Mouse (Mus musculus) bone marrow macrophage, adult 2 months (primary cell): ENCODE data around the gene Mark2. TPM values are rescaled to one million over a fixed set of nuclear protein-coding genes. Genes with fewer than 3 reads are reported as not detected.

Source experiments
- H3K27ac ChIP-seq: 2 replicates; pipeline ENCODE4 v1.5.1; 2012; ENCODE audit warnings: low read depth, low read length; ENCODE audit not compliant: insufficient read depth
- H3K4me1 ChIP-seq: 2 replicates; pipeline ENCODE4 v1.6.1; 2012; ENCODE audit warnings: low read length; ENCODE audit not compliant: control insufficient read depth, insufficient read depth
- H3K4me3 ChIP-seq: 2 replicates; pipeline ENCODE4 v1.5.1; 2012; ENCODE audit warnings: mild to moderate bottlenecking, low read length, moderate library complexity; ENCODE audit not compliant: insufficient read depth
- CTCF ChIP-seq: IDR thresholded peaks from 2 replicates; pipeline ENCODE4 v1.5.1; 2012; ENCODE audit warnings: low read depth, mild to moderate bottlenecking, low read length, moderate library complexity
- POLR2A ChIP-seq: IDR thresholded peaks from 2 replicates; pipeline ENCODE4 v1.6.1; 2012; ENCODE audit warnings: mild to moderate bottlenecking, low read depth, low read length, borderline replicate concordance
- polyA plus RNA-seq: library from polyadenylated mRNA; stranded (reverse); fragments of >200 nt; gene quantifications from 2 replicates; pipeline ENCODE4 v1.2.4, GENCODE M21; 2012; ENCODE audit not compliant: missing spikeins, insufficient read depth, insufficient read length

Mark2 gene
- polyA plus RNA-seq, 1 experiment, result 57.8 TPM

- Histone ChIP-seq H3K4me3 (no peak overlapping the region), H3K4me1 (no peaks in the 10 kb centered on the region), H3K27ac (no peak overlapping the region)
- TF ChIP-seq CTCF (no peak), POLR2A (no peak)
Measured at GRCm38 (mm10) chr19:7280557-7281330, 60.9 kb downstream of the Mark2 start.

GRCm38 (mm10) chr19:7279114-7279513 lies 62.5 kb downstream of the Mark2 start:
- Histone ChIP-seq H3K27ac (no peak overlapping the region), H3K4me1 (no peaks in the 10 kb centered on the region), H3K4me3 (no peak overlapping the region)
- TF ChIP-seq CTCF, result peak; percentile 53
- no peak for TF ChIP-seq POLR2A

GRCm38 (mm10) chr19:7278200-7278906 lies 63.3 kb downstream of the Mark2 start:
- Histone ChIP-seq H3K4me3 (no peak overlapping the region), H3K27ac (no peak overlapping the region), H3K4me1 (no peaks in the 10 kb centered on the region)
- no peak for TF ChIP-seq POLR2A
- no peak for TF ChIP-seq CTCF

- H3K27ac ChIP-seq, result no peak overlapping the region
- no peak overlapping the region for H3K4me3 ChIP-seq
- no peaks in the 10 kb centered on the region for H3K4me1 ChIP-seq
- TF ChIP-seq CTCF (no peak), POLR2A (no peak)
Measured at GRCm38 (mm10) chr19:7276796-7277195, 64.9 kb downstream of the Mark2 start.

GRCm38 (mm10) chr19:7276053-7276659 lies 65.5 kb downstream of the Mark2 start:
- H3K27ac ChIP-seq, result no peak overlapping the region
- no peaks in the 10 kb centered on the region for H3K4me1 ChIP-seq
- no peak overlapping the region for H3K4me3 ChIP-seq
- no peak for TF ChIP-seq CTCF
- no peak for TF ChIP-seq POLR2A

- Histone ChIP-seq H3K27ac (no peak overlapping the region), H3K4me3 (no peak overlapping the region), H3K4me1 (no peaks in the 10 kb centered on the region)
- TF ChIP-seq CTCF (no peak), POLR2A (no peak)
Measured at GRCm38 (mm10) chr19:7275131-7275789, 66.4 kb downstream of the Mark2 start.

GRCm38 (mm10) chr19:7274326-7274990 lies 67.2 kb downstream of the Mark2 start:
- no peaks in the 10 kb centered on the region; the same call in 1 of the 2 replicates for H3K4me1 ChIP-seq
- no peak overlapping the region for H3K27ac ChIP-seq
- TF ChIP-seq CTCF, result no peak
- TF ChIP-seq POLR2A, result no peak
- no peak overlapping the region for H3K4me3 ChIP-seq

- peaks cover 3% of the 10 kb centered on the region; the same call in 1 of the 2 replicates for H3K4me1 ChIP-seq
- H3K4me3 ChIP-seq, result no peak overlapping the region
- no peak overlapping the region for H3K27ac ChIP-seq
- TF ChIP-seq POLR2A, result no peak
Measured at GRCm38 (mm10) chr19:7273486-7273885, 68.2 kb downstream of the Mark2 start.
